Comparison of ENCODE assay signal across 9 mouse cellular contexts in the genomic region with DNA sequence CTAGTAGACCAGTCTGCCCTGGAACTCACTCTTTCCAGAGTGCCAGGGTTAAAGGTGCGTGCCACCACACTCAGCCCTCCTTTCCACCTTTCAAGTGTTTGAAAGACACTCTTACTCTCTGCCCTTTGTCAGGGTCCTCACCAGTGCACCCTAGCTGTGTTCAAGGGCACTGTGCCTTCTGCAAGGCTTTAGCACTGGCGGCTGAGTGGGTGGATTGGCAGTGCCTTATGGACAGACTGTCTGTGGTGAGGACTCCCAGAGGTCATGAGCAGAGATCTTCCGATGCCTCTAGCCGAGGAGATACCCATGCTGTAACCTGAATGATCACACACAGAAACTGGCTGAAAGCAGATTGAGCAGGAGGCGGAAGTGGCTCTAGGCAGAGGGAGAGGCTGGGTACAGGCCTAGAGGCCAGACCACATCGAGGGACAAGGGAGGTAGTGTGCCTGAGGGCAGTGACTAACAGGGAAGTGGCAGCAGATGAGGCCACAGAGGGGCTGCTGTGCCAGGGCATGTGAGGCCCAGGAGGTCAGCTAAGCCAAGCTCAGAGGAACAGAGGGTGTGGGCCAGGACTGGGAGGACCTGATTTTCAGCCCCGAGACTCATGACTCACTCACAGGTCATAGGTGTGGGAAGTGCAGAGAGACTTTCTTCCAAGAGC. TPM values are rescaled to one million over a fixed set of nuclear protein-coding genes. Genes with fewer than 3 reads are reported as not detected.
A peak's percentile ranks its signal among the peaks of the same experiment; 100 is the strongest.
DNase-seq lines count a peak whose midpoint lies in the region; ATAC-seq and TF ChIP-seq lines count a peak whose summit lies in the region.
"Had no signal": no experiment of that assay in that cellular context is flagged by ENCODE, and none has a peak within 500 bp of the region (broad histone marks: within the 10 kb centered on the region; RNA-seq: fewer than 3 reads in every experiment).

No protein-coding gene starts in this region.

- no peak overlapping the region for H3K4me2 ChIP-seq in heart, embryonic 12.5 days
- no peak overlapping the region for H3K4me2 ChIP-seq in heart, postnatal 0 days (ENCODE audit: low read depth, low read length)

- no peaks in the 10 kb centered on the region for H3K36me3 ChIP-seq in heart, embryonic 12.5 days
- no peaks in the 10 kb centered on the region for H3K36me3 ChIP-seq in heart, postnatal 0 days (replicated peaks; ENCODE audit: control insufficient read depth, insufficient read depth, low read length)

- peaks cover 71% of the 10 kb centered on the region for H3K4me1 ChIP-seq in heart, embryonic 12.5 days (replicated peaks)
- H3K4me1 ChIP-seq in heart, postnatal 0 days (ENCODE audit: control insufficient read depth, insufficient read depth), result peaks cover 30% of the 10 kb centered on the region

- WGBS in heart, embryonic 12.5 days, result 68% methylated on average over 7 of the region's 7 CpGs
- 53% methylated on average over 7 of the region's 7 CpGs for WGBS in heart, postnatal 0 days

- no peak for TF ChIP-seq CTCF in heart, postnatal 0 days (IDR thresholded peaks at IDR 0.05; ENCODE audit: low read depth)

- TF ChIP-seq EP300 in heart, postnatal 0 days (IDR thresholded peaks at IDR 0.05; ENCODE audit: low read depth), result no peak

- H3K9ac ChIP-seq in heart, embryonic 12.5 days, result 0 out of 2 replicates have a peak overlapping the region, but pooled peaks have one; percentile 28
- no peak overlapping the region for H3K9ac ChIP-seq in heart, postnatal 0 days (replicated peaks; ENCODE audit: low read depth, low read length)

- DNase-seq in heart, postnatal 36 days, result no peak
- peak; percentile 58 for DNase-seq in adipocyte (ENCODE audit: low spot score)
- DNase-seq in heart, postnatal 0 days (ENCODE audit: low spot score), result no peak
- DNase-seq in left cerebral cortex, adult 11 months (ENCODE audit: low spot score), result no peak
- no peak for DNase-seq in spleen, postnatal 36 days (ENCODE audit: low spot score in 2 of 2)
- no peak for DNase-seq in right cerebral cortex, postnatal 14 days
- DNase-seq: right cerebral cortex, postnatal 4 days had no signal

- intact Hi-C loops in heart, postnatal 36 days (cut with DNase I), result loop anchor here (5.0 kb wide), 1 partner anchor 35 kb away; no protein-coding TSS in a partner anchor

- no peaks in the 10 kb centered on the region for H3K27me3 ChIP-seq in heart, embryonic 12.5 days (replicated peaks)
- no peaks in the 10 kb centered on the region for H3K27me3 ChIP-seq in heart, postnatal 0 days (ENCODE audit: control insufficient read depth, insufficient read depth, low read length)

- no peak for ATAC-seq in heart, embryonic 12.5 days (ENCODE audit: insufficient number of reproducible peaks, low FRiP score)
- ATAC-seq in heart, postnatal 0 days (ENCODE audit: insufficient read depth, low read depth), result no peak
- ATAC-seq in megakaryocyte progenitor cell, adult 5-6 weeks (replicated peaks; ENCODE audit: poor library complexity), result peak; percentile 75

- no peaks in the 10 kb centered on the region for H3K9me3 ChIP-seq in heart, embryonic 12.5 days (replicated peaks)
- H3K9me3 ChIP-seq in heart, postnatal 0 days (replicated peaks; ENCODE audit: control insufficient read depth, low read length), result no peaks in the 10 kb centered on the region

- H3K27ac ChIP-seq in heart, embryonic 12.5 days (ENCODE audit: poor library complexity, severe bottlenecking), result 0 out of 2 replicates have a peak overlapping the region, but pooled peaks have one; percentile 0
- H3K27ac ChIP-seq in heart, postnatal 0 days (ENCODE audit: low read depth), result 0 out of 2 replicates have a peak overlapping the region, but pooled peaks have one; percentile 36

- H3K4me3 ChIP-seq in heart, embryonic 12.5 days, result no peak overlapping the region
- no peak overlapping the region for H3K4me3 ChIP-seq in heart, postnatal 0 days (ENCODE audit: low read depth, low read length)

RNA-seq across cellular contexts. Expression of gene Vps37b, which starts 14.8 kb away (rescaled TPM):
- 61.9 and 64.4 TPM in 2 replicates for polyA plus RNA-seq in heart, embryonic 12.5 days (2016; fragmentation: Nextera tagmentation; extraction: Ambion mirVana)
- 10 to 100 TPM; 19.6 to 25.0 TPM for total RNA-seq in heart, postnatal 36 days (2021)
- 51.4 and 59.6 TPM in 2 replicates for total RNA-seq in heart, postnatal 0 days (2014; rRNA removed; ENCODE audit: low replicate concordance)
- polyA plus RNA-seq in heart, postnatal 0 days (2015; fragmentation: Nextera tagmentation; extraction: Ambion mirVana), result 44.5 and 55.7 TPM in 2 replicates
- total RNA-seq in megakaryocyte progenitor cell, adult 5-6 weeks (2015), result 11.4 and 14.8 TPM in 2 replicates
- 15.2 and 15.6 TPM in 2 replicates for total RNA-seq in megakaryocyte progenitor cell, adult 5-6 weeks (2017)

RNA-seq across cellular contexts. Expression of gene Abcb9, which starts 48.7 kb away (rescaled TPM):
- polyA plus RNA-seq in heart, embryonic 12.5 days (2016; fragmentation: Nextera tagmentation; extraction: Ambion mirVana), result 1.6 and 1.7 TPM in 2 replicates
- 1 to 10 TPM; 7.6 to 8.3 TPM for total RNA-seq in heart, postnatal 36 days (2021)
- 1.8 and 5.4 TPM in 2 replicates for total RNA-seq in heart, postnatal 0 days (2014; rRNA removed; ENCODE audit: low replicate concordance)
- 2.3 and 3.0 TPM in 2 replicates for polyA plus RNA-seq in heart, postnatal 0 days (2015; fragmentation: Nextera tagmentation; extraction: Ambion mirVana)
- total RNA-seq in megakaryocyte progenitor cell, adult 5-6 weeks (2015), result 0.35 and 0.54 TPM in 2 replicates
- total RNA-seq in megakaryocyte progenitor cell, adult 5-6 weeks (2017), result 0.25 and 0.61 TPM in 2 replicates
